Mouse (Mus musculus): ENCODE measurements around the gene Chil5. TPM values are rescaled to one million over a fixed set of nuclear protein-coding genes. Genes with fewer than 3 reads are reported as not detected.

Chil5 gene
- not detected for polyA plus RNA-seq (2015; fragmentation: Illumina TruSeq; extraction: RNeasy Lipid Tissue Mini Kit (QIAGEN cat#74804); ENCODE audit: low read depth, low replicate concordance)

DNA sequence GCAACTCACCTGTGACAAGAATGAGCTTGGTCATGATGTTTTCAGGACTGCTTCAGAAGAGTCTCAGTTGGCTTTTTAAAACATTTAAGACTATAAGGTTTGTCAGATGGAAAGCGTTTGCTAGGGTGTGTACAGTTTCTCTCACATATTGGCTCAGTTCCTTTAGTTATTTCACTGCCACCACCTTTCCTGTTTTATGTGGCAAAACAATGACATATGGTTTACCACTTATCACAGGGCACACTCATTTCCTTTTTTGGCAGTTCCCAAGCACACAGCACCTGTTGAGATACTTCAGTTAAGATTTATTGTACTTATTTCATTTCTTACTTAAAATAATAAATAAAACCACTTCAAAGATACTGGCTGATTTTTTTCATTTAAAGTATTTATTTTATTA is at the start of gene Chil5:
Gene Chil5 (minus strand): TSS at position 34 of the 400 bp plus-strand sequence.

DNA sequence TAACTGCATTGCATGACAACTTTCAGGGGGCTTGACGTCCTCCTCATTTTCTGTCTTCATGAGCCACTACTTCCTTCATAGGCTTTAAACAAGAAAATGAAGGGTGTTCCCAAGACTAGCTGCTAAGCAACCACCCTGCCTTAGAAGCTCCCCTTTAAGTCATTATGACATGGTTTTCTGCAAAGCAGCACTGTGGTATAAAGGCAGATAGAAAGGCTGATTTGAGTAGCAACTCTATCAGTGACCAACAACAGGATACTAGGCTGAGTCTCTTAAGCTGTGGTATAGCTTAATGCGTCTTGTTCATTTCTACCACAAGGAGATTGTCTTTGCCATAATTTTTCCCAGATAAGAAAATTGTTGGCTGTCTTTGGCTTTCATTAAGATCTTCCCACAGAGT is 18.1 kb downstream of the Chil5 start, which contains the start of gene Pifo:
Gene Pifo (minus strand): TSS at position 101 of the 400 bp plus-strand sequence.

DNA sequence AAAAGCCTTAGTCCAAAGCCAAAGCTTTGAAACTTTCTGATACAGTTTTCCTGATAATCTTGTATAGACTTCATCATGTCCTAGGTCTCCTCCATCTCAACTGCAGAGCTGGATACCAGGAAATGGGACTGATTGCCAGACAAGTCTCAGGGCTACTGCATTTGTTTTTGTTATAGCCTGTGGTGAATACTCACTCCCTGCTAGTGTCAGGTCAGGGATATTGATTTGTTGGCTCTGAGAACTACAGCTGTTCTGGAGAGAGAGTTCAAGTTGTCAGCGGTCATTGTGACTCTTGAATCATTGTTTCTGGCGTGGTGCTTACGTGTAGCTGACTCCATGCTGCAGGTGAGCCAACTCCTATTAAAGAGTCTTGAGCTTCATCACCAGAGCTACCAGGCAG is 59.2 kb downstream of the Chil5 start, which contains the start of gene Ovgp1:
Gene Ovgp1 (plus strand): TSS at position 301 of the 400 bp plus-strand sequence.

Other genes starting within 250 kb of the Chil5 start
- 106 TPM for gene Rap1a, start 231.5 kb downstream of the Chil5 start, polyA plus RNA-seq (2015; fragmentation: Illumina TruSeq; extraction: RNeasy Lipid Tissue Mini Kit (QIAGEN cat#74804); ENCODE audit: low read depth, low replicate concordance)
- 1.6 TPM for gene Adora3, start 162.0 kb downstream of the Chil5 start, polyA plus RNA-seq (2015; fragmentation: Illumina TruSeq; extraction: RNeasy Lipid Tissue Mini Kit (QIAGEN cat#74804); ENCODE audit: low read depth, low replicate concordance)
- not detected for gene Tmigd3, start 161.9 kb downstream of the Chil5 start, polyA plus RNA-seq (2015; fragmentation: Illumina TruSeq; extraction: RNeasy Lipid Tissue Mini Kit (QIAGEN cat#74804); ENCODE audit: low read depth, low replicate concordance)
- gene I830077J02Rik, start 100.2 kb downstream of the Chil5 start, polyA plus RNA-seq (2015; fragmentation: Illumina TruSeq; extraction: RNeasy Lipid Tissue Mini Kit (QIAGEN cat#74804); ENCODE audit: low read depth, low replicate concordance) = 2.8 TPM
- 44.4 TPM for gene Wdr77, start 73.4 kb downstream of the Chil5 start, polyA plus RNA-seq (2015; fragmentation: Illumina TruSeq; extraction: RNeasy Lipid Tissue Mini Kit (QIAGEN cat#74804); ENCODE audit: low read depth, low replicate concordance)
- 553 TPM for gene Atp5f1, start 72.7 kb downstream of the Chil5 start, polyA plus RNA-seq (2015; fragmentation: Illumina TruSeq; extraction: RNeasy Lipid Tissue Mini Kit (QIAGEN cat#74804); ENCODE audit: low read depth, low replicate concordance)
- gene Ovgp1, start 59.1 kb downstream of the Chil5 start, polyA plus RNA-seq (2015; fragmentation: Illumina TruSeq; extraction: RNeasy Lipid Tissue Mini Kit (QIAGEN cat#74804); ENCODE audit: low read depth, low replicate concordance) = 5.3 TPM
- gene Pifo, start 18.2 kb downstream of the Chil5 start, polyA plus RNA-seq (2015; fragmentation: Illumina TruSeq; extraction: RNeasy Lipid Tissue Mini Kit (QIAGEN cat#74804); ENCODE audit: low read depth, low replicate concordance) = 3.2 TPM
- gene Chia1, start 80.4 kb upstream of the Chil5 start, polyA plus RNA-seq (2015; fragmentation: Illumina TruSeq; extraction: RNeasy Lipid Tissue Mini Kit (QIAGEN cat#74804); ENCODE audit: low read depth, low replicate concordance) = 2.3 TPM
- gene Chil3, start 134.8 kb upstream of the Chil5 start, polyA plus RNA-seq (2015; fragmentation: Illumina TruSeq; extraction: RNeasy Lipid Tissue Mini Kit (QIAGEN cat#74804); ENCODE audit: low read depth, low replicate concordance) = 0.73 TPM
- not detected for gene Chil4, start 186.7 kb upstream of the Chil5 start, polyA plus RNA-seq (2015; fragmentation: Illumina TruSeq; extraction: RNeasy Lipid Tissue Mini Kit (QIAGEN cat#74804); ENCODE audit: low read depth, low replicate concordance)

All from brain, adult 10 weeks (tissue).